Mouse (Mus musculus) testis, adult 2 months (tissue): Measurements from ENCODE around the gene Hmbs.

Experiments used
- CTCF ChIP-seq: fragments of 200-500 bp; IDR thresholded peaks from 2 replicates; pipeline ENCODE4 v1.5.1; 2012; ENCODE audit warnings: low read depth, mild to moderate bottlenecking, inconsistent platforms, low read length, moderate library complexity; ENCODE audit not compliant: control insufficient read depth, insufficient read depth, insufficient replicate concordance
- POLR2A ChIP-seq: fragments of 200-500 bp; IDR thresholded peaks from 2 replicates; pipeline ENCODE4 v1.6.1; 2012; ENCODE audit warnings: low read depth, mild to moderate bottlenecking, inconsistent platforms, low read length, moderate library complexity; ENCODE audit not compliant: control insufficient read depth

GRCm38 (mm10) chr9:44353142-44353541, 9.1 kb upstream of the Hmbs start:
- no peak for TF ChIP-seq CTCF
- no peak for TF ChIP-seq POLR2A
